Mouse (Mus musculus) MEL (cell line): ENCODE measurements at regions not wholly inside any gene's neighbourhood (a gene's known extent, or its start where the extent isn't known, plus 50 kb on each side); places are given as distances from the start of the nearest gene placed in this dataset.

Experiments
- DNase-seq: peaks from one replicate; pipeline ENCODE4 v3.0.0; 2011; ENCODE audit warnings: low read depth, low spot score
- H3K27ac ChIP-seq: 2 replicates; pipeline ENCODE4 v1.5.1; 2012; ENCODE audit warnings: low read depth, mild to moderate bottlenecking, control low read depth, low read length, moderate library complexity; ENCODE audit not compliant: control insufficient read depth
- H3K27me3 ChIP-seq, 2 experiments: fragments of 150-350 bp in 1 of 2; sonication (generic) in 1 of 2; 2 replicates each; pipeline ENCODE4 v1.6.1; 2012; ENCODE audit warnings: low read length in 2 of 2, mild to moderate bottlenecking in 2 of 2, improper control_type of control experiment in 1 of 2, moderate library complexity in 1 of 2; ENCODE audit not compliant: insufficient read depth in 2 of 2, control insufficient read depth in 1 of 2
- H3K36me3 ChIP-seq, 2 experiments: 2 replicates each; pipeline ENCODE4 v1.6.1; 2012 to 2014; ENCODE audit warnings: low read length in 2 of 2, improper control_type of control experiment in 1 of 2, inconsistent platforms in 1 of 2, mild to moderate bottlenecking in 1 of 2; ENCODE audit not compliant: insufficient read depth in 2 of 2, control insufficient read depth in 1 of 2
- H3K4me1 ChIP-seq, 2 experiments: fragments of 150-350 bp in 1 of 2; sonication (generic) in 1 of 2; 2 replicates each; pipeline ENCODE4 v1.6.1; 2012; ENCODE audit warnings: low read length in 2 of 2, improper control_type of control experiment in 1 of 2, mild to moderate bottlenecking in 1 of 2; ENCODE audit not compliant: insufficient read depth in 2 of 2, control insufficient read depth in 1 of 2
- H3K4me3 ChIP-seq, 2 experiments: fragments of 150-350 bp in 1 of 2; sonication (generic) in 1 of 2; 2 replicates each; pipeline ENCODE4 v1.5.1; 2012; ENCODE audit warnings: low read depth in 2 of 2, low read length in 2 of 2, mild to moderate bottlenecking in 2 of 2, moderate library complexity in 2 of 2, control low read depth in 1 of 2, improper control_type of control experiment in 1 of 2; ENCODE audit not compliant: control insufficient read depth in 1 of 2, insufficient read depth in 1 of 2
- H3K79me2 ChIP-seq: 2 replicates; pipeline ENCODE4 v1.6.1; 2012; ENCODE audit warnings: mild to moderate bottlenecking, low read length, moderate library complexity; ENCODE audit not compliant: control insufficient read depth, poor library complexity, insufficient read depth
- H3K9ac ChIP-seq: 2 replicates; pipeline ENCODE4 v1.6.1; 2012; ENCODE audit warnings: low read depth, mild to moderate bottlenecking, control low read depth, low read length, moderate library complexity; ENCODE audit not compliant: control insufficient read depth, poor library complexity, severe bottlenecking
- H3K9me3 ChIP-seq: fragments of 150-350 bp; sonication (generic); replicated peaks from 2 replicates; pipeline ENCODE4 v1.6.1; 2012; ENCODE audit warnings: mild to moderate bottlenecking, low read length, improper control_type of control experiment, moderate library complexity; ENCODE audit not compliant: insufficient read depth
- BHLHE40 ChIP-seq: IDR thresholded peaks from 2 replicates; pipeline ENCODE4 v1.6.1; 2012; ENCODE audit warnings: low read depth, mild to moderate bottlenecking, inconsistent platforms, low read length, improper control_type of control experiment, borderline replicate concordance
- CHD1 ChIP-seq: IDR thresholded peaks from 2 replicates; pipeline ENCODE4 v1.6.1; 2012; ENCODE audit warnings: low read depth, mild to moderate bottlenecking, inconsistent platforms, low read length, improper control_type of control experiment
- CTCF ChIP-seq, 3 experiments: IDR thresholded peaks in 2 of 3; conservative IDR thresholded peaks in 1 of 3; 2 replicates each; pipeline ENCODE4 v1.5.1; 2011 to 2012; ENCODE audit warnings: low read length in 3 of 3, low read depth in 2 of 3, mild to moderate bottlenecking in 2 of 3, improper control_type of control experiment in 1 of 3, inconsistent platforms in 1 of 3, mixed read lengths in 1 of 3, moderate library complexity in 1 of 3; ENCODE audit not compliant: control insufficient read depth in 1 of 3, insufficient read depth in 1 of 3, poor library complexity in 1 of 3, severe bottlenecking in 1 of 3
- E2F4 ChIP-seq: IDR thresholded peaks from 2 replicates; pipeline ENCODE4 v1.6.1; 2011; ENCODE audit warnings: low read depth, low read length, improper control_type of control experiment, borderline replicate concordance
- ELF1 ChIP-seq: IDR thresholded peaks from 2 replicates; pipeline ENCODE4 v1.6.1; 2014; ENCODE audit warnings: low read depth, mild to moderate bottlenecking, inconsistent platforms, low read length, improper control_type of control experiment, moderate library complexity
- EP300 ChIP-seq, 2 experiments: IDR thresholded peaks; 2 replicates each; pipeline ENCODE4 v1.6.1; 2011; ENCODE audit warnings: improper control_type of control experiment in 2 of 2, low read length in 2 of 2, low read depth in 1 of 2, mild to moderate bottlenecking in 1 of 2
- ETS1 ChIP-seq: IDR thresholded peaks from 2 replicates; pipeline ENCODE4 v1.6.1; 2012; ENCODE audit warnings: low read depth, mild to moderate bottlenecking, inconsistent platforms, low read length, improper control_type of control experiment, moderate library complexity
- GABPA ChIP-seq: IDR thresholded peaks from 2 replicates; pipeline ENCODE4 v1.6.1; 2012; ENCODE audit warnings: low read depth, mild to moderate bottlenecking, inconsistent platforms, low read length, improper control_type of control experiment, moderate library complexity
- GATA1 ChIP-seq: IDR thresholded peaks from 2 replicates; pipeline ENCODE4 v1.6.1; 2011; ENCODE audit warnings: low read depth, low read length, improper control_type of control experiment
- HCFC1 ChIP-seq: IDR thresholded peaks from 2 replicates; pipeline ENCODE4 v1.6.1; 2012; ENCODE audit warnings: low read depth, mild to moderate bottlenecking, inconsistent platforms, low read length, improper control_type of control experiment, moderate library complexity
- JUND ChIP-seq: IDR thresholded peaks from 2 replicates; pipeline ENCODE4 v1.6.1; 2011; ENCODE audit warnings: low read depth, mild to moderate bottlenecking, improper control_type of control experiment, low read length
- MAFK ChIP-seq: IDR thresholded peaks from 2 replicates; pipeline ENCODE4 v1.6.1; 2011; ENCODE audit warnings: low read depth, mild to moderate bottlenecking, low read length, improper control_type of control experiment, borderline replicate concordance
- MAX ChIP-seq: IDR thresholded peaks from 2 replicates; pipeline ENCODE4 v1.6.1; 2011; ENCODE audit warnings: low read length, improper control_type of control experiment
- MAZ ChIP-seq: IDR thresholded peaks from 2 replicates; pipeline ENCODE4 v1.6.1; 2012; ENCODE audit warnings: low read depth, mild to moderate bottlenecking, inconsistent platforms, low read length, improper control_type of control experiment
- MEF2A ChIP-seq: IDR thresholded peaks from 2 replicates; pipeline ENCODE4 v1.6.1; 2014; ENCODE audit warnings: low read depth, mild to moderate bottlenecking, inconsistent platforms, low read length, improper control_type of control experiment; ENCODE audit not compliant: poor library complexity, insufficient replicate concordance, severe bottlenecking; ENCODE audit errors: extremely low read depth
- MXI1 ChIP-seq: IDR thresholded peaks from 2 replicates; pipeline ENCODE4 v1.6.1; 2011; ENCODE audit warnings: mild to moderate bottlenecking, low read depth, low read length, improper control_type of control experiment
- MYB ChIP-seq: IDR thresholded peaks from 2 replicates; pipeline ENCODE4 v1.6.1; 2011; ENCODE audit warnings: mild to moderate bottlenecking, low read depth, low read length, improper control_type of control experiment
- MYC ChIP-seq: IDR thresholded peaks from 2 replicates; pipeline ENCODE4 v1.6.1; 2011; ENCODE audit warnings: low read depth, mild to moderate bottlenecking, low read length, improper control_type of control experiment, moderate library complexity
- NELFE ChIP-seq: IDR thresholded peaks from 2 replicates; pipeline ENCODE4 v1.6.1; 2011; ENCODE audit warnings: low read depth, low read length, improper control_type of control experiment
- NRF1 ChIP-seq: IDR thresholded peaks from 2 replicates; pipeline ENCODE4 v1.6.1; 2014; ENCODE audit warnings: low read depth, mild to moderate bottlenecking, inconsistent platforms, low read length, improper control_type of control experiment, moderate library complexity; ENCODE audit not compliant: poor library complexity, insufficient read depth, severe bottlenecking
- POLR2AphosphoS2 ChIP-seq: IDR thresholded peaks from 2 replicates; pipeline ENCODE4 v1.6.1; 2011; ENCODE audit warnings: low read length, improper control_type of control experiment
- POLR2AphosphoS5 ChIP-seq: IDR thresholded peaks from 2 replicates; pipeline ENCODE4 v1.6.1; 2012; ENCODE audit warnings: low read depth, borderline replicate concordance, mild to moderate bottlenecking, inconsistent platforms, low read length, moderate library complexity, mixed read lengths
- RAD21 ChIP-seq: IDR thresholded peaks from 2 replicates; pipeline ENCODE4 v1.6.1; 2011; ENCODE audit warnings: mild to moderate bottlenecking, low read depth, low read length, improper control_type of control experiment
- RCOR1 ChIP-seq: IDR thresholded peaks from 2 replicates; pipeline ENCODE4 v1.6.1; 2012; ENCODE audit warnings: low read depth, mild to moderate bottlenecking, inconsistent platforms, low read length, improper control_type of control experiment
- SIN3A ChIP-seq: IDR thresholded peaks from 2 replicates; pipeline ENCODE4 v1.6.1; 2012; ENCODE audit warnings: low read length, improper control_type of control experiment, inconsistent platforms
- SMC3 ChIP-seq: IDR thresholded peaks from 2 replicates; pipeline ENCODE4 v1.6.1; 2011; ENCODE audit warnings: low read depth, low read length, improper control_type of control experiment
- TAL1 ChIP-seq: IDR thresholded peaks from 2 replicates; pipeline ENCODE4 v1.6.1; 2012; ENCODE audit warnings: mild to moderate bottlenecking, inconsistent platforms, low read length, moderate library complexity, mixed read lengths
- TBP ChIP-seq: IDR thresholded peaks from 2 replicates; pipeline ENCODE4 v1.8.0; 2011; ENCODE audit warnings: low read depth, low read length, improper control_type of control experiment
- UBTF ChIP-seq: IDR thresholded peaks from 2 replicates; pipeline ENCODE4 v1.6.1; 2012; ENCODE audit warnings: low read depth, mild to moderate bottlenecking, inconsistent platforms, low read length, improper control_type of control experiment, moderate library complexity, borderline replicate concordance; ENCODE audit not compliant: insufficient read depth
- USF1 ChIP-seq: IDR thresholded peaks from 2 replicates; pipeline ENCODE4 v1.6.1; 2014; ENCODE audit warnings: low read depth, mild to moderate bottlenecking, inconsistent platforms, low read length, improper control_type of control experiment, moderate library complexity
- USF2 ChIP-seq, 2 experiments: IDR thresholded peaks; 2 replicates each; pipeline ENCODE4 v1.6.1; 2011 to 2012; ENCODE audit warnings: improper control_type of control experiment in 2 of 2, low read length in 2 of 2, borderline replicate concordance in 1 of 2, inconsistent platforms in 1 of 2, low read depth in 1 of 2, mild to moderate bottlenecking in 1 of 2; ENCODE audit not compliant: insufficient read depth in 1 of 2
- ZC3H11A ChIP-seq: IDR thresholded peaks from 2 replicates; pipeline ENCODE4 v1.6.1; 2012; ENCODE audit warnings: low read depth, mild to moderate bottlenecking, inconsistent platforms, low read length, improper control_type of control experiment
- ZKSCAN1 ChIP-seq: IDR thresholded peaks from 2 replicates; pipeline ENCODE4 v1.6.1; 2012; ENCODE audit warnings: low read depth, mild to moderate bottlenecking, inconsistent platforms, low read length, improper control_type of control experiment, moderate library complexity
- ZMIZ1 ChIP-seq: IDR thresholded peaks from 2 replicates; pipeline ENCODE4 v1.6.1; 2012; ENCODE audit warnings: low read depth, mild to moderate bottlenecking, inconsistent platforms, low read length, improper control_type of control experiment, moderate library complexity
- ZNF384 ChIP-seq: IDR thresholded peaks from 2 replicates; pipeline ENCODE4 v1.6.1; 2012; ENCODE audit warnings: low read depth, mild to moderate bottlenecking, inconsistent platforms, low read length, improper control_type of control experiment

DNA sequence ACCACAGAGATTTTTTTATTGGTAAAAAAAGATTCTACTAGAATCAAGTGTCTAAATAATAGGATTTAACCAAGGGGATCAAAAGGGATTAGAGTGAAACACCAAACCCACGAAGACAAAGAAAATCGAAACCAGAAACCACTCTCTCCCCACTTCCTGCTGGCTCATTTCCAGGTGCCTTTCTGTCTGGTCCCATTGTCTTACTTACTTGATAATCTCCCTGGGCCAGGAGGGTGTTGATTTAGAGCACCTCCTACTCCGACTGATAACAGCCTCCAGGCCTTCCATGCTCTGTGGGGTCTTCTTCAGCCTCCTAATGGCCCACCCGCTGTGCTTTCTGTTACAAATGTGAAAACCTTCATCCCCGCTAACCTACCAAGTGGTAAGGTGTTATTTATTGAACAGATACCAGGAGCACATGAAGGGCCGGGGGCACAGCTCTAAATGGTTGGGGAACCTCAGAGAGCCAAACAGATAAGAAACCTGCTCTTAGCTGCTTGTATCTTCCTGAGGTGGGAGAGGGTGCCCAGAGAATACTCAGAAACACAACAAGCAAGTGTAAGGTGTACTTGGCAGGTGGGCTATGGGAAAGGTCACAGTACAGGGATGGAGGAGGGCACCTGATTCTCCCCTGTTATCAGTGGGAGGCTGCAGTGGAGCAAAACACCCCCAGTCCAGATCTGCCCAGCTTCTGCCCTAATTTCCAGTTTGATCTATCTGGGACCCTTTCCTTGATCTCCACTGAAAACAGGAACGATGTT is 72.6 kb upstream of the Cpsf6 start:
- Histone ChIP-seq H3K27me3 (no peaks in the 10 kb centered on the region), H3K9ac (no peak overlapping the region), H3K9me3 (no peaks in the 10 kb centered on the region), H3K36me3 (peaks cover 0 to 6% of the 10 kb centered on the region in 2 experiments; a peak in 2 of 4 replicates), H3K79me2 (no peaks in the 10 kb centered on the region), H3K4me3 (peak overlapping the region; percentile 26 to 39; a peak in 3 of 4 replicates), H3K27ac (peak overlapping the region; percentile 27; the same call in 1 of the 2 replicates), H3K4me1 (peaks cover 0 to 17% of the 10 kb centered on the region in 2 experiments; a peak in 2 of 4 replicates)
- DNase-seq, result peak; percentile 93
- TF ChIP-seq ZNF384, result no peak
- TF ChIP-seq GABPA, result no peak
- no peak for TF ChIP-seq ZC3H11A
- peak; percentile 96 for TF ChIP-seq RCOR1
- 0 out of 2 replicates have a peak, but pooled peaks have one; percentile 13 for TF ChIP-seq MYC
- TF ChIP-seq POLR2AphosphoS2, result no peak
- no peak for TF ChIP-seq MAFK
- TF ChIP-seq ZKSCAN1, result no peak
- TF ChIP-seq ZMIZ1, result no peak
- no peak for TF ChIP-seq SMC3
- peak; percentile 78 for TF ChIP-seq ETS1
- peak; percentile 89 for TF ChIP-seq GATA1
- TF ChIP-seq MEF2A, result no peak
- 0 out of 2 replicates have a peak, but pooled peaks have one; percentile 9 for TF ChIP-seq TBP
- no peak for TF ChIP-seq JUND
- TF ChIP-seq NRF1, result no peak
- peak; percentile 81 for TF ChIP-seq TAL1
- TF ChIP-seq NELFE, result no peak
- no peak for TF ChIP-seq USF1
- no peak for TF ChIP-seq MYB
- TF ChIP-seq SIN3A, result peak; percentile 57; the same call in 1 of the 2 replicates
- TF ChIP-seq USF2 (IDR thresholded peaks at IDR 0.05; ENCODE audit: borderline replicate concordance in 1 of 2, insufficient read depth in 1 of 2, low read depth in 1 of 2, low read length in 2 of 2), result no peak
- TF ChIP-seq E2F4, result no peak
- TF ChIP-seq CTCF (IDR thresholded peaks at IDR 0.05 in 2 of 3, conservative IDR thresholded peaks at IDR 0.05 in 1 of 3; ENCODE audit: control insufficient read depth in 1 of 3, insufficient read depth in 1 of 3, low read depth in 2 of 3, low read length in 3 of 3, poor library complexity in 1 of 3, severe bottlenecking in 1 of 3), result no peak
- TF ChIP-seq CHD1, result no peak
- TF ChIP-seq ELF1, result 0 out of 2 replicates have a peak, but pooled peaks have one; percentile 7
- 0 out of 2 replicates have a peak, but pooled peaks have one; percentile 24 for TF ChIP-seq MAX
- peak; percentile 42; the same call in 1 of the 2 replicates for TF ChIP-seq MXI1
- 0 out of 2 replicates have a peak, but pooled peaks have one; percentile 31 for TF ChIP-seq MAZ
- TF ChIP-seq EP300 (IDR thresholded peaks at IDR 0.05; ENCODE audit: low read depth in 1 of 2, low read length in 2 of 2), result peak; percentile 88 to 89
- TF ChIP-seq HCFC1, result 0 out of 2 replicates have a peak, but pooled peaks have one; percentile 0
- TF ChIP-seq POLR2AphosphoS5, result no peak
- TF ChIP-seq UBTF, result no peak
- peak; percentile 48; the same call in 1 of the 2 replicates for TF ChIP-seq BHLHE40
- no peak for TF ChIP-seq RAD21
